Mouse (Mus musculus) ES-E14 (cell line): Measurements from ENCODE around the gene Ntrk2.

Experiments used
- CHD2 ChIP-seq: IDR thresholded peaks from 2 replicates; pipeline ENCODE4 v1.6.1; 2014; ENCODE audit warnings: mild to moderate bottlenecking, low read depth, low read length, inconsistent platforms
- HCFC1 ChIP-seq: IDR thresholded peaks from 2 replicates; pipeline ENCODE4 v1.6.1; 2012; ENCODE audit warnings: low read length, inconsistent platforms, borderline replicate concordance; ENCODE audit not compliant: insufficient read depth
- MAFK ChIP-seq: IDR thresholded peaks from 2 replicates; pipeline ENCODE4 v1.6.1; 2014; ENCODE audit warnings: mild to moderate bottlenecking, low read depth, low read length, inconsistent platforms; ENCODE audit not compliant: insufficient read depth
- ZC3H11A ChIP-seq: IDR thresholded peaks from 2 replicates; pipeline ENCODE4 v1.6.1; 2012; ENCODE audit warnings: low read depth, mild to moderate bottlenecking, inconsistent platforms, low read length, borderline replicate concordance
- ZNF384 ChIP-seq: IDR thresholded peaks from 2 replicates; pipeline ENCODE4 v1.6.1; 2012; ENCODE audit warnings: low read depth, low read length, inconsistent platforms

DNA sequence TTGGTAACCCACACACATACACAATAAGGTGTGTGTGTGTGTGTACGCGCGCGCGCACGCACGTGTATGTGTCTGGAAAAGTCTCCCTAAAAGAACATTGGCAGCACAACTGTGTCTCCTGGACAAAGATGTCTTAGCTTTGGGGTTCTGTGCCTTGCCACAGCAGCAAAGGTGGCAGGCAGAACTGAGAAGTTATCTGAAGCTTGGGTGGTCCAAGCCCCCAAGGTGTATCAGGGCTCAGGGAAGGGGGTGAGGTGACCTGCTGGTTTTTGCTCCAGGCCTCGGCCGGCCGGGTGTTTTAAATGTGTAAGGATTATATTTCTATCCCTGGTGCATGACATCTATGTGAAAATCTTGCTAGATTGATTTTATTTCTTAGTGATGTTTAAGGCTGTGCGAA lies 536 bp upstream of the Ntrk2 start:
- TF ChIP-seq HCFC1 (no peak), MAFK (no peak), ZNF384 (no peak), ZC3H11A (no peak), CHD2 (no peak)
